Mouse (Mus musculus) CD4-positive, CD25-positive, alpha-beta regulatory T cell, adult 2 months (primary cell): ENCODE data around the gene Olfr1219.

Experiments
- DNase-seq: peaks from one replicate; pipeline ENCODE4 v3.0.0-alpha.2; 2012; ENCODE audit warnings: low read depth, low spot score

Gene Olfr1219

DNA sequence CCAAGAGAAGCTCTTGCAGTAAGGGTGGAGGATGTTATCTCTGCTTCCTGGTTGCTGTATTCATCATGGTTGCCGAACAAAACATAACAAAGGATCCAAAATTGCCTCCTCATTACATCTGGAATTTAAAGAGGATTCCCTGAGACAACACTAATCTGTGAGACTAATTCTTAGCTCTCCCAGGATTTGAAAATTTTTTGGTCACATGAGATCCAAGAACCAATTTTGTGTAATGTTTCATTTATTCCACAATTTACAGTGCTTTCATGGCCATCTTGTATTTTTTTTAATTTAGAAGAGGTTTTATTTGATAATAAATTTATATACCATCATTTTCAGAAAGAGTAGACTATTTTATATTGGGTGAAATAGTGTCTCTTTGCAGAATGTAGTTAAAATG is at the start of gene Olfr1219:
Olfr1219 (minus strand) TSS at position 101 of the 400 bp plus-strand sequence.
- no peak for DNase-seq

DNA sequence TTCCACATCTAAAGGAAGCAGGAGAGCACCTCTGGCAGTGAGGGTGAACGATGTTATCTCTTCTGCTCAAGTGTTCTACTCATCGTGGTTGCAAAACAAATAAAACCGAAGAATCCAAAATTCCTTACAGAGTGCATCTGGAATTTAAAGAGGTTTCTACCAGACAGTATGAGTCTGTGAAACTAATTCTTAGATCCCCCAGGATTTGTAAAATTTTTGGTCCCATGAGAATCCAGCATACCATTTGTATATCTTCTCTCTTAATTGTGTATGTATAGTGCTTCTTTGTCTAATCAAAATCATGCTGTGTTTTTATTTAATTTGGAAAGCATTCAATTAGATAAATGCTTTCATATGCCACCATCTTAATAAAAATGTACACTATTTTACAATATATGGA is 49.6 kb upstream of the Olfr1219 start, which contains the start of gene Olfr1222:
Olfr1222 (minus strand) TSS at position 101 of the 400 bp plus-strand sequence.
- no peak for DNase-seq

DNA sequence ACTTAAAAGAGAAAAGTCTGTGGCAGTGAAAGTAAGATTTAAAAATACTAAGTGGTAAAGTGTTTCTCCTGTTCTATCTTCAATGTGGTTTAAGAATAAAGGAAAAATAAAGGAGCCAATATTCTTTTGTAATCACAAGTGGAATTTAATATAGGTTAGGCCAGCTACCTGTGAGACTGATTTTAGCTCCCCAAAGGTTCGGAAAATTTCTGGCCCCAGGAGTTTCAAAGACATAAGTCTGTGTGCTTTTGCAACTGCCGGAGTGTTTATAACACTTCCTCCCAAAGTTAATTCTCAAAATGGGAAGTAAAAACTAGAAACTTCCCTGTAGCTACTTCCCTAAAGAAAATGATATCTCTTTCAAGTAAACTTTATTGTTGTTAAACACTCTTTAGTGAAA is 33.9 kb upstream of the Olfr1219 start, which contains the start of gene Olfr1221:
Olfr1221 (minus strand) TSS at position 101 of the 400 bp plus-strand sequence.
- no peak for DNase-seq

DNA sequence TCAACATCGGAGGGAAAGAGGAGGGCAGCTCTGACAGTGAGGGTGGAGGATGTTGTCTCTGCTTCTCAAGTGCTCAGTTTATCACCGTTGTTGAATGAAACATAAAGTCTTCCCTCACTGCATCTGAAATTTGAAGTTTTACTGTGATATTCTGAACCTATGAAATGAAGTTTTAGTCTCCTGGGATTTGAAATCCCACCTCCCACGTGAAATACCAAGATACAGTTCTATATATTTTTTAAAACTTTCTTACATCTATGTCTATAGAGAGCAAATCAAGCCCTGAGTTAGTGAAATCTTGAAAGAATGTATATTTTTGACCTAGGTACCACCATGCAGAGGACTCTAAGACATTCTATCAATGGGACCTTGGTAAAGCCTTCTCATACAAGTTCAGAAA is 23.4 kb upstream of the Olfr1219 start, which contains the start of gene Olfr1220:
Olfr1220 (minus strand) TSS at position 101 of the 400 bp plus-strand sequence.
- DNase-seq = no peak

DNA sequence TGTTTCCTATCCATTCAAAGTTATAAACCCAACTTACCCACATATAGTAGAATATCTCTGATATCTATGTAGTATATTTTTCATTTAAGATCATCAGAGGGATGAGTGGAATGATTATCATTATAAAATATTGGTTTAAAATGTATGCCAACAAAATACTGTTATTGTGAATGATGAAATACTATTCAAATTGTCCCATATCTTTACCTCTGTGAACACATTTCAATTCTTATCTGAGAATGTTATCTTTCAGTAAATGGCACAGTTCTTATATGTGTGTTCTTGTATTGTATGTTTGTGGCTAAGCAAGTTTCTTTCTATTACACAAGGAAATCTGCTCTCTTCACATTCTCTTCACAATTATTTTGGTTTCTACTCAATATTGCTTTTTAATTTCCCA is 22.3 kb upstream of the Olfr1219 start:
- no peak for DNase-seq

DNA sequence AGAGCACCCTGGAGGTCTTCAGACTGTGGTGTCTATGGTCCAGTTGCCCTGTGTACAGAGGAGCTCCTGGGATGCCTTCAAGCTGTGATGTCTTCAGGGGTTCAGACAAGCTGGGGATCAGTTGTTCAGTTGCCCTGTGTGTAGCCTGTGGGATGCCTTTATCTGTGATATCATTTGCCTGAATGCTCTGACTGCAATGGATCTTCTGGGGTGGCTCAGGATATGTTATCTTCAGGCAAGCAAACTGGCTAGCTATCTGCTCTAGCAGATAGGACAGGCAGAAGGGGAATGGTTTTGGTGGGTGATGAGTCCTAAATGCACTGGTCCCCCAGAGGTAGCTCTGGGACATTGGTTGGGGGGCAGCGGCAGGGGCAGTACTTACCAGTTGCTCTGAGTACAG is 10.5 kb upstream of the Olfr1219 start:
- DNase-seq = no peak

DNA sequence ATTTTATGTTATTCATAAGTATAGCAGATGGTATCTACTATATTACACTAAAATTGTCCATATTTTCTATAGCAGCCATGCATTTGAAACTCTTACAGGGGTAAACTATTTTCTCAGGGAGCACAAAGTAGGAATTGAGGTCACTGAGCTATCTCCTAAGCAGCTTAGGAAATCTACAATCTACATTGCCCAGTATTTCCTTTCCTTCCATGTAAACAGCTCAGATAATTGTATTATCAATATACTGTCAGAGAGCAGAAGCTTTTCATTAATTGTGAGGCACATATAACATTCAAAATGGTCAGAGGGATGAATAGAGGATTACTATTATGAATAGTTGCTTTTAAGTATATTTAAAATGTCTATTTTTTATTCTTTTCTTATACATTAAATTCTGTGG is 1.8 kb downstream of the Olfr1219 start:
- no peak for DNase-seq

DNA sequence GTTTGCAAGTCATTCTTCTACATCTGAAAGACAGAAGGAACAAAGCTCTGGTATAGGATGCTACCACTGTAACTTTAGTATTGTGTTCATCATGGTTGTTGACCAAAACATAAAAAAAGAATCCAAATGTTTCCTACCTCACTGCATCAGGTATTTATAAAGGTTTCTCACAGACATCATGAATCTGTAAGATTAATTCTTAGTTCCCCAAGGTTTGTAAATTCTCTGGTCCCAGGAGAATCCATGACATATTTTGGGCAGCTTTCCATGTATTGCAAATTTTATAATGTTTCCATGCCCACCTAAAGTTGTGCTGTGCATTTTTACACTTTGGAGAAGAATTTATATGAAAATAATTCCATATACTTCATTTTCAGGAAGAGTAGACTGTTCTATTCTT is 22.2 kb downstream of the Olfr1219 start, which contains the start of gene Olfr1218:
Olfr1218 (minus strand) TSS at position 101 of the 400 bp plus-strand sequence.
- DNase-seq = no peak

DNA sequence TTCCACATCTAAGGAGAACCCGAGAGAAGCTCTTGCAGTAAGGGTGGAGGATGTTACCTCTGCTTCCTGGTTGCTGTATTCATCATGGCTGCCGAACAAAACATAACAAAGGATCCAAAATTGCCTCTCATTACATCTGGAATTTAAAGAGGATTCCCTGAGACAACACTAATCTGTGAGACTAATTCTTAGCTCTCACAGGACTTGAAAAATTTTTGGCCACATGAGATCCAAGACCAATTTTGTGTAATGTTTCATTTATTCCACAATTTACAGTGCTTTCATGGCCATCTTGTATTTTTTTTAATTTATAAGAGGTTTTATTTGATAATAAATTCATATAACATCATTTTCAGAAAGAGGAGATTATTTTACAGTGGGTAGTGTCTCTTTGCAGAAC is 51.3 kb downstream of the Olfr1219 start, which contains the start of gene Olfr1217:
Olfr1217 (minus strand) TSS at position 101 of the 400 bp plus-strand sequence.
- DNase-seq = no peak
